Mouse (Mus musculus): ENCODE results near the gene Tbx4.

The Tbx4 gene

GRCm38 (mm10) chr11:85956950-85957778 is 70.9 kb downstream of the Tbx4 start:
- in situ Hi-C loops (cut with MboI; ENCODE audit: unreplicated experiment in 2 of 2), result loop anchor here in 1 of 2 experiments (25.0 kb wide), 1 partner anchor 445 kb away; no protein-coding TSS in a partner anchor

GRCm38 (mm10) chr11:85959837-85960236 is 73.6 kb downstream of the Tbx4 start:
- in situ Hi-C loops (cut with MboI; ENCODE audit: unreplicated experiment in 2 of 2), result loop anchor here in 1 of 2 experiments (25.0 kb wide), 1 partner anchor 448 kb away; no protein-coding TSS in a partner anchor

GRCm38 (mm10) chr11:85960273-85960672 is 74.1 kb downstream of the Tbx4 start:
- in situ Hi-C loops (cut with MboI; ENCODE audit: unreplicated experiment in 2 of 2), result loop anchor here in 1 of 2 experiments (25.0 kb wide), 1 partner anchor 448 kb away; no protein-coding TSS in a partner anchor

GRCm38 (mm10) chr11:85961498-85961897 is 75.3 kb downstream of the Tbx4 start:
- in situ Hi-C loops (cut with MboI; ENCODE audit: unreplicated experiment in 2 of 2), result loop anchor here in 1 of 2 experiments (25.0 kb wide), 1 partner anchor 449 kb away; no protein-coding TSS in a partner anchor
